ENCODE assay signal across 16 mouse cellular contexts in the genomic region with DNA sequence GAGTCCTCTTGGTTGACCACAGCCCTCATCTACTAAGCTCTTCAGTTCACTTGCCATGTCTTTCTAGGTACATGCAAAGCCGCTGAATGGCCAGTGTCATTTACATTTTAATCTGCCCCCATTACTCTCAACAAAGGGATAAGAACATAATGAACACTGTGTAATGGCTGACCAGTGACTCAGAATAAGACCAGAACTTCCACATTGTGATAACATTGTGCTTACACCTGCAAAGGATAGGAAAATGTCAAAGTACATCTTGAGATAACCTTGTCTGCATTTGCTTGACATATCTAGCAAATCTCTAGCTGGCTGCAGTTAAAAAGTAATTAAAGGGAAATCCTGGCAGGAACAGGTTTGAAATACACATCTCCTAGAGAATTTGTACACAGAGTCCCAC.
"Had no signal": no experiment of that assay in that cellular context is flagged by ENCODE, and none has a peak within 500 bp of the region (broad histone marks: within the 10 kb centered on the region; RNA-seq: fewer than 3 reads in every experiment).

No protein-coding gene starts in this region.

- H3K4me3 ChIP-seq: neural tube, embryonic 12.5 days; neural tube, embryonic 13.5 days; neural tube, embryonic 15.5 days; stomach, embryonic 15.5 days had no signal

- H3K27me3 ChIP-seq: neural tube, embryonic 12.5 days; neural tube, embryonic 13.5 days; neural tube, embryonic 15.5 days; stomach, embryonic 15.5 days had no signal

- H3K4me2 ChIP-seq: neural tube, embryonic 12.5 days; neural tube, embryonic 13.5 days; neural tube, embryonic 15.5 days; stomach, embryonic 15.5 days had no signal

- H3K4me1 ChIP-seq: neural tube, embryonic 15.5 days; stomach, embryonic 15.5 days had no signal

- H3K9ac ChIP-seq: neural tube, embryonic 12.5 days; neural tube, embryonic 13.5 days; neural tube, embryonic 15.5 days; stomach, embryonic 15.5 days had no signal

- H3K27ac ChIP-seq: neural tube, embryonic 12.5 days; neural tube, embryonic 13.5 days; neural tube, embryonic 15.5 days; stomach, embryonic 15.5 days; stomach, postnatal 0 days had no signal

- H3K9me3 ChIP-seq: neural tube, embryonic 12.5 days; neural tube, embryonic 13.5 days; neural tube, embryonic 15.5 days; stomach, embryonic 15.5 days had no signal

- DNase-seq: retina, postnatal 1 day; right cerebral cortex, adult 18-20 months; right cerebral cortex, postnatal 14 days; right cerebral cortex, postnatal 25 days; right cerebral cortex, postnatal 4 days; spleen, adult 18-20 months; thymus, adult 2 months; thymus, postnatal 14 days; thymus, postnatal 25 days; thymus, postnatal 36 days; thymus, postnatal 4 days had no signal

- H3K36me3 ChIP-seq: neural tube, embryonic 12.5 days; neural tube, embryonic 13.5 days; neural tube, embryonic 15.5 days; stomach, embryonic 15.5 days had no signal
